Mouse (Mus musculus) heart, embryonic 12.5 days (tissue): ENCODE data around the gene Foxi1. TPM values are rescaled to one million over a fixed set of nuclear protein-coding genes. Genes with fewer than 3 reads are reported as not detected.

Experiments used
- ATAC-seq: fragments of 200-750 bp; cut with Nextera tagmentation; 2 replicates; pipeline ENCODE4 v1.8.0; 2017; ENCODE audit warnings: moderate TSS enrichment, moderate library complexity; ENCODE audit not compliant: insufficient number of reproducible peaks, low FRiP score
- H3K27ac ChIP-seq: fragments of 300-500 bp; sonication (generic); 2 replicates; pipeline ENCODE4 v1.5.1; 2016; ENCODE audit warnings: mild to moderate bottlenecking, moderate library complexity; ENCODE audit not compliant: poor library complexity, severe bottlenecking
- H3K27me3 ChIP-seq: fragments of 300-500 bp; sonication (generic); replicated peaks from 2 replicates; pipeline ENCODE4 v1.6.1; 2016; ENCODE audit warnings: mild to moderate bottlenecking, moderate library complexity
- H3K36me3 ChIP-seq: fragments of 300-500 bp; sonication (generic); 2 replicates; pipeline ENCODE4 v1.6.1; 2016; ENCODE audit warnings: mild to moderate bottlenecking, moderate library complexity
- H3K4me1 ChIP-seq: fragments of 300-500 bp; sonication (generic); replicated peaks from 2 replicates; pipeline ENCODE4 v1.6.1; 2016; ENCODE audit warnings: mild to moderate bottlenecking
- H3K4me2 ChIP-seq: fragments of 300-500 bp; sonication (generic); 2 replicates; pipeline ENCODE4 v1.6.1; 2016; ENCODE audit warnings: mild to moderate bottlenecking, moderate library complexity
- H3K4me3 ChIP-seq: fragments of 300-500 bp; sonication (generic); 2 replicates; pipeline ENCODE4 v1.5.1; 2016; ENCODE audit warnings: mild to moderate bottlenecking
- H3K9ac ChIP-seq: fragments of 300-500 bp; sonication (generic); 2 replicates; pipeline ENCODE4 v1.6.1; 2016; ENCODE audit warnings: mild to moderate bottlenecking, moderate library complexity
- H3K9me3 ChIP-seq: fragments of 300-500 bp; sonication (generic); replicated peaks from 2 replicates; pipeline ENCODE4 v1.6.1; 2016; ENCODE audit warnings: mild to moderate bottlenecking, moderate library complexity
- WGBS: fragments of 180-500 bp; shearing (Covaris S2); methylation state at CpG from one replicate; pipeline ENCODE4 v1.1.7; 2016; 5-methylcytosine and 5-hydroxymethylcytosine counted together
- polyA plus RNA-seq: library from polyadenylated mRNA; unstranded; fragments of >200 nt; fragmentation: Nextera tagmentation; extraction: Ambion mirVana; gene quantifications from 2 replicates; pipeline ENCODE4 v1.2.1, GENCODE M21; 2016

Foxi1 gene
- polyA plus RNA-seq, 1 experiment from 2014 or later = not detected

DNA sequence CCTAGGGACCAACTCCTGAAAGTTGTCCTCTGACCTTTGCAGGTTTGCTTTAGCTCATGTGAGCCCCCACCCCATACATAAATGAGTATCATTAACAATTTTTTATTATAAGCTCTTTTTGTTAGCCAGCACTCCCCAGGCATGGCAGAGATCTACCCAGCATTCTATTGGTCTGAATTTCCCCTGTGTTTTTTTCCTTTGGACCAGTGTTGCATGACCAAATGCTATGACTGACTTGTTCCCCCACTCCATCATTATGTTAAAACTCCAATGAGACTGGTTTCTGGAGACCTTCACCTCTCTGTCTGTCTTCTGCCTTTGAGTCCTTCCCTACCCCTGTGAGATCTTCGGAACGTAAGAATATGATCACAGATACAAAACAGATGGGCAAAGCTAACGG, 12.7 kb downstream of the Foxi1 start:
- Histone ChIP-seq H3K27me3 (no peaks in the 10 kb centered on the region), H3K9ac (no peak overlapping the region), H3K4me3 (no peak overlapping the region), H3K9me3 (no peaks in the 10 kb centered on the region), H3K27ac (no peak overlapping the region), H3K4me1 (peaks cover 7% of the 10 kb centered on the region; the same call in 1 of the 2 replicates), H3K36me3 (no peaks in the 10 kb centered on the region), H3K4me2 (no peak overlapping the region)
- ATAC-seq = no peak
- 76% methylated on average over 3 of the region's 3 CpGs for WGBS

DNA sequence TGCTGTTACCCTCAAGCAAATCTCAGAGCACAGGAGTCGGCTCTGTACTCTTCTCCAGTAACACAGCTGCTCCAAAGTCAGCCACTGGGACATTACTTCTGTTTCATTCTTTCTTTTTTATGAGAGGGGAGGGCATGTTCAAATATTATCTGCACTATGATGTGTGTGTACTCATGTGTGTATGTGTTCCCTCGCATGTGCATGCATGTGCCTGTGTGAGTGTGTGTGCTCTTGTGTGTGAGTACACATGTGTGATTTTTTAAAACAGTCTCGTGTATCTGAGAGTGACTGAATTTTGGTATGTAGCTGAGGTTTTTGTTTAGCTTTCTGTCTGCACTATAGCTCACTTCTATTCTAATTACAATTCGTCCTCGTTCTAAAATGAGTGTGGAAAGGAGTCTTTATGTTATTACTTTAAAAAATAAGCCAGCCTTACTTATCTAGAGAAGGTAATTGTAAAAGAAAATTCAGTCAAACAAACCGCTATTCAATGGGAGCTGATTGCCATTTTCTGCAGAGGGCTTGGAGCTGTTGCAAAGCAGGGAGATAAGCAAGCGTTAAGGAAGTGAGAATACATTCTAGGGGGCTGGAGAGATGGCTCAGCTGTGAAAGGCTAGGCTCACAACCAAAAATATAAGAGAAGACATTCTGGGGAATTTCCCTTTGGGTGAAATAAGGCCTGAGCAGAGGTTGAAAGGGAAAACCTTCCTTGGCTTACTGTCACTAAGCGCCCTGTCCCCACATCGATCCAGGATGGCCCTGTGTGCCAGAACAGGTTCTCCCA, 13.5 kb downstream of the Foxi1 start:
- no peak overlapping the region for H3K4me3 ChIP-seq
- no peaks in the 10 kb centered on the region for H3K27me3 ChIP-seq
- no peak overlapping the region for H3K9ac ChIP-seq
- ATAC-seq = no peak
- H3K36me3 ChIP-seq = no peaks in the 10 kb centered on the region
- no peak overlapping the region for H3K4me2 ChIP-seq
- WGBS = 42% methylated on average over 9 of the region's 9 CpGs
- no peaks in the 10 kb centered on the region for H3K9me3 ChIP-seq
- H3K4me1 ChIP-seq = peaks cover 7% of the 10 kb centered on the region; the same call in 1 of the 2 replicates
- H3K27ac ChIP-seq = no peak overlapping the region

DNA sequence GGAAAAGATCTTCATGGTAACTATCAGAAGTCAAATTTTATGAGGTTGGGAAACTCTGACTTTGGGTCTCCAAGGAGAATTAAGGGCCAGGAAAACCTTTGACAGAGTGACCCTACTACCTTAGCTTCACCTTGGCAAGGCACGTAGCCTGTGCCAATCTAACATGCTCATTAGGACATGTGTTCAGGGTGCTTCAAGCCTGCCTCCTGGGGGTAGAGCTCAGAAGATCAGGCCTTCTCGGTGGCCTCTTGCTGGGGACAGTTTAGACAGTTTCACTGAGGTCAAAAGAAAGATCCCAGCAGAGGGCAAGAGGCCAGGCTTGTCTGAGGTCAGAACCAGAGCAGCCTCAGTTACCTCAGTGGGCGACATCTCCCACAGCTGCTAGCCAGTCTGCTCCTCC, 14.2 kb downstream of the Foxi1 start:
- H3K36me3 ChIP-seq = no peaks in the 10 kb centered on the region
- 49% methylated on average over 3 of the region's 3 CpGs for WGBS
- H3K27ac ChIP-seq = no peak overlapping the region
- no peaks in the 10 kb centered on the region for H3K9me3 ChIP-seq
- peaks cover 7% of the 10 kb centered on the region; the same call in 1 of the 2 replicates for H3K4me1 ChIP-seq
- no peaks in the 10 kb centered on the region for H3K27me3 ChIP-seq
- H3K4me3 ChIP-seq = no peak overlapping the region
- H3K9ac ChIP-seq = no peak overlapping the region
- no peak for ATAC-seq
- H3K4me2 ChIP-seq = no peak overlapping the region

DNA sequence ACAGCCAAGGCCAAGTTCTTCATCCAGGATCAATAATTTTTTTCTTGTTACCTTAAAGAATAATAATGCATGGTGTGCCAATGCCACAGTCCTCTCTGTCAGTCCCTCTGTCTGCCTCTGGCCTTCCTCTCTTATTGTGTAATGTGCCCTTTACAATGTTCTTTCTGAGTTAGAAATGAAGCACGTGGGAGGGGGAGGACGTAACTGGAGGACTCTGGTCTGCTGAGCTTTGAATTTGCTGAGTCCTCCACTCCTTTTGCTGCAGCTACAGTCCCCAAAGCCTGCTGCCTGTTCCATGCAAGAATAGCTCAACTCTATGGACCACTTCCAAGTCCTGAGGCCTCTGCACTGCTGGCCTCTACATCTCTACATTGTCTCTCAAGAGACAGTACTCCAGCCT, 23.6 kb downstream of the Foxi1 start:
- Histone ChIP-seq H3K36me3 (no peaks in the 10 kb centered on the region), H3K9me3 (no peaks in the 10 kb centered on the region), H3K27ac (no peak overlapping the region), H3K9ac (no peak overlapping the region), H3K4me1 (peaks cover 12% of the 10 kb centered on the region), H3K4me3 (no peak overlapping the region), H3K4me2 (no peak overlapping the region), H3K27me3 (no peaks in the 10 kb centered on the region)
- ATAC-seq = no peak
- 75% methylated on average over 2 of the region's 2 CpGs for WGBS

DNA sequence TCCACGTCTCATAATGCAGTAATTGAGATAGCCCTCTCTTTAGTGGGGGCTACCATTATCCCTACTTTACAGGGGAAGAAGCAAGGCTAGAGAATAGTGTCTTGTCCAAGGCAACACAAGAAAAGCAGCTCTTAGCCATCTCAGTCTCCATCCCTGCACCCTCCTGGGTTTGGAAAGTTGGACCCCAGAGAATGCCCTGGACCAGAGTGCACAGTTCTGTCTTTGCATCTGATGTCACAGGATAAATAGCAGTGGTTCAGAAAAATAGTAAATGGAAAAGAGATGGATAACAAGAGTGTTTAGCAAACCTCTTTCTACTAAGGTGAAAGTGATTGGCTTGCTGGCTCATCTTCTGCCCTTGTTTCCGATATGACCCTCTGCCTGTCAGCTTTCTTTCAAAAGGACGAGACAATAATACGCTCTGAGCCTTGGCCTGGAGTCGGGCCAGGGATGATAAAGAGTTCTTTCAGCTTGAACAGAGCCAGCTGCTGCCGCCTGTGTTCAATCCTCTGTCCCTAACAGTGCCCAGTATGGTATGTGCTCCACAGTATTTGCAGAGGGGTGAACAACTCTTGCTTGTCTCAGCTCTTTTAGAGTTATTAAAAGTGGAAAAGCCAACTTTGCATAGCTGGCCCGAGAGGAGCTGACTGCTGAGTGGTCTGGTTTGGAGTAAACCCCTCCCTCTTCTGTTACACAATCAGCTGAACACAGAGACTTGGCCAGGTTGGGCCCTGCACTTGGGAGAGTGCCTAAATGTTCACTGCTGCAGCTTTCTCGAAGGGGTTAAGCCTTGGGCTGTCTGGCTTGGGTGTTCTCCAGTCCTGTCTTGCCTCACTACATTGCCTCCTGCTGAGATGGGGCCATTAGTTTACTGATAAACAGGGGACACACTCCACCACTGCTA, 26.4 kb downstream of the Foxi1 start:
- H3K27ac ChIP-seq = peak overlapping the region; percentile 51
- peaks cover 12% of the 10 kb centered on the region for H3K4me1 ChIP-seq
- H3K27me3 ChIP-seq = no peaks in the 10 kb centered on the region
- peak; percentile 45; the same call in 1 of the 2 replicates for ATAC-seq
- WGBS = 27% methylated on average over 8 of the region's 8 CpGs
- no peak overlapping the region for H3K9ac ChIP-seq
- H3K9me3 ChIP-seq = no peaks in the 10 kb centered on the region
- H3K4me2 ChIP-seq = no peak overlapping the region
- H3K4me3 ChIP-seq = no peak overlapping the region
- no peaks in the 10 kb centered on the region for H3K36me3 ChIP-seq

DNA sequence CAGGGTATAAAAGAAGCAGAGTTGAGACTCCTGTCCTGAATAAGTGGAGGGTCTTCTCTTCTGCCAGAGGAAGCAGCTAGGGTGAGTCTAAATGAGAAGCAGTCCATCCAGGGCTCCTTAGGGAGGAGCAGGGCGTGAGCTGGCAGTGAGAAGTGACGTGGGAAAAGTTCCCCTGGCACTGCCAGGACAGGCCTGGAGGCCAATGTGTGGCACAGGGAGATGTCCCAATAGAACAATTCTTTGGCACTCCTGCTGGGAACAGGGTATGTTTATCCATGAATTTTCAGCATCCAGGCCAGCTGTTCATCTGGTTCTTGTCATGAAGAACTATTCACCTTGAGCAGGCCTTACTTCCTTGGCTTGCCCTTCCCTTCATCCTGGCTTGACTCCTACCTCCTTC, 29.1 kb downstream of the Foxi1 start:
- Histone ChIP-seq H3K4me2 (no peak overlapping the region), H3K4me3 (no peak overlapping the region), H3K36me3 (no peaks in the 10 kb centered on the region), H3K27ac (no peak overlapping the region), H3K4me1 (peaks cover 19% of the 10 kb centered on the region), H3K27me3 (no peaks in the 10 kb centered on the region), H3K9ac (no peak overlapping the region), H3K9me3 (no peaks in the 10 kb centered on the region)
- 76% methylated on average over 2 of the region's 2 CpGs for WGBS
- no peak for ATAC-seq

DNA sequence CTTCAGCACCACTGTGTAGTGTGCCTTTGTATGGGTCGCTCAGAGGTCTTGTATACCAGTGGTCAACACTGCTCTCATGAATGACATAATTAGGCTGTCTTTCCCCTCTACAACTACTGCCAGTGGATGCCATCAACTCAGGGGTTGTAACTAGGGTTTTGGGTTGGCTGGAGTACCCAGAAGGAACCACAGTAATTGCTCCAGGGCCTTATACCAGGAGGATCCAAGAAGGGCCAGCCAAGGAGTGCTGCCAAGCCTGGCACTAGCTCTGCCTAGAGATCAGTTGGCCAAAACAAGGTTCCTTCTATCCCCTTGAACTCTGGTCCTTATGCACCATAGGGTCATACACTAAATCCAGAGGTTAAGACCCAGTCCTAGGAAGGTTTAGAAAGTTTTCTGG, 31.5 kb downstream of the Foxi1 start:
- H3K9ac ChIP-seq = no peak overlapping the region
- no peak overlapping the region for H3K27ac ChIP-seq
- H3K4me1 ChIP-seq = peaks cover 10% of the 10 kb centered on the region
- no peaks in the 10 kb centered on the region for H3K27me3 ChIP-seq
- H3K4me3 ChIP-seq = no peak overlapping the region
- no peak for ATAC-seq
- no peak overlapping the region for H3K4me2 ChIP-seq
- H3K36me3 ChIP-seq = no peaks in the 10 kb centered on the region
- no peaks in the 10 kb centered on the region for H3K9me3 ChIP-seq
- 78% methylated on average over 1 of the region's 1 CpGs for WGBS

DNA sequence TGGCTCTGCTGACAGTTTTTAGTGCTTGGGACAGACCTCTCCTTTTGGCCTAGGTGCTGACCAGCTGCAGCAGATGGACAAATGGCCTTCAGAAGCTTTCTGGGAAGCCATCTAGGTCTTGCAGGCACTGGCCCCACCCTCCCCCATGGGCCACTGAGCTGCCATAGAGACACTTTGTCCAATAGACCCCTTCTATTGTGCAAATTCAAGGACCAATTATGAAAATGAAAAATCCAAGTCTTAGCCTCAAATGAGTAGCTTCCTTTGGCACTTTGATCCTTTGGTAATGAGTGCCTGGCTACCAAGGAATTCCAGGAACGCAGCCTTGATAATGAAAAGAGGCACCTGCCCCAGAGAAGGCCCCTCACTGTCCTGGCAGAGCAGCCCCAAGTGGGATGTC, 36.7 kb downstream of the Foxi1 start:
- H3K9ac ChIP-seq = no peak overlapping the region
- no peaks in the 10 kb centered on the region for H3K27me3 ChIP-seq
- WGBS = 83% methylated on average over 1 of the region's 1 CpGs
- no peaks in the 10 kb centered on the region for H3K36me3 ChIP-seq
- H3K4me1 ChIP-seq = peaks cover 19% of the 10 kb centered on the region
- ATAC-seq = no peak
- H3K27ac ChIP-seq = no peak overlapping the region
- H3K9me3 ChIP-seq = no peaks in the 10 kb centered on the region
- H3K4me2 ChIP-seq = no peak overlapping the region
- no peak overlapping the region for H3K4me3 ChIP-seq

DNA sequence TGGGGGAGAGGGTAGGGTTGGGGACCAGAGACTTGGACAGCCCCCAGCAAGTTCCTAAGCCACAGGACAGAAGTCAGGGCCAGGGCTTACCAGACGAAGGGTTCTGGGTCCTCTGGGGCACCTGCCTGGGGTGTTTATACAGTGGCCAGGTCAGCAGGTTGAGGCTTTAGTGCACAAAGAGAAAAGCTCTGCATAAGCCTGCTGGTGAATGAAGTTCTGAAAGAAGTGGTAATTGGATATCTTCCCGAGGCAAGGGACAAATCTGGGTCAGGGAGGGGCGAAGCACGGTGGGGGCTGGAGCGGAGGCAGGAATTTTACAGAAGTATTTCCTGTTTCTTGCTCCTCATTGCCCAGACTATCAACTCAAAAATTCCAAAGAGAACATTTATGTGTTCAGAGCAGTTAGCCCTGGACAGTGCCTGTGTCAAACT, 38.4 kb downstream of the Foxi1 start:
- WGBS = 27% methylated on average over 5 of the region's 5 CpGs
- Histone ChIP-seq H3K27ac (no peak overlapping the region), H3K27me3 (no peaks in the 10 kb centered on the region), H3K9ac (no peak overlapping the region), H3K4me2 (no peak overlapping the region), H3K36me3 (no peaks in the 10 kb centered on the region), H3K4me1 (peaks cover 19% of the 10 kb centered on the region), H3K4me3 (no peak overlapping the region), H3K9me3 (no peaks in the 10 kb centered on the region)
- 0 out of 2 replicates have a peak, but pooled peaks have one; percentile 6 for ATAC-seq

DNA sequence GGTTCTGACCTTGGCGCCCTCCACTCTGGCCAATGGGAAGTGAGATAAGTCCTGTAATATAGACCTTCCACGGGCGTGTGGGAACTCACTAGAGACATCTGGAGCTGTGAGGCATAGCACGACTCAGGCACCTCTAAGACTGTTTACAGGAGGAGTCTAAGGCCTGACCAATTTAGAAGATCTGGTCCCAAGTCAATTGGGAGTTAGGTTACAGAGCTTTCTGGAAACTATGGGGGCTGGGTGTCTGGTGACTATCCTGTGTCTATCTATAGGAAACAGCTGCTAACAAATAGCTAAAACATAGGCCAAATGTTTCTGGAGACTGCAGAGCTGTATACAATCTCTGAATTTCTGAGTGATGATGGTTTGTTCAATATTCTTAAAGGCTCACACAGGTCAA, 41.5 kb downstream of the Foxi1 start:
- H3K4me3 ChIP-seq = no peak overlapping the region
- 63% methylated on average over 4 of the region's 4 CpGs for WGBS
- no peak overlapping the region for H3K4me2 ChIP-seq

DNA sequence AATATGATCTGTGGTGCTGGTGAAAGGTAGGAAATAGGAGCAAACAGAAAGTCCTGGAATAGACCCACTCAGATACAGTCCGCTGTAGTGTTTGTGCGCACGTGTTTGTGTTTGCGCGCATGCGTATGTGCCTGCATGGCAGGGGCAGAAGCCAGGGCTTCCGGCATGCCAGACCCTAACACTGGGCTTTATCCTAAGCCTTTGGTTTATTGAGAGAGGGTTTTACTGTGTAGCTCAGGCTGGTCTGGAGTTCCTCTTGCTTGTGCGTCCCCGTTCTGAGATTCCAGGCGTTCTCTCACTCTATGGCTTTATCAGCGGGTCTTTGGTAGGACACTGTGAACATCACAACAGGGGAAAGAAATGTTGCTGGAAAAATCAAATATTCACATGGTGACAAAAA, 42.6 kb downstream of the Foxi1 start:
- ATAC-seq = no peak
- H3K36me3 ChIP-seq = no peaks in the 10 kb centered on the region
- H3K4me2 ChIP-seq = no peak overlapping the region
- no peak overlapping the region for H3K27ac ChIP-seq
- 0 out of 2 replicates have a peak, but pooled peaks cover 5% of the 10 kb centered on the region for H3K9me3 ChIP-seq
- 94% methylated on average over 11 of the region's 11 CpGs for WGBS
- H3K4me1 ChIP-seq = peaks cover 12% of the 10 kb centered on the region
- no peak overlapping the region for H3K4me3 ChIP-seq
- no peaks in the 10 kb centered on the region for H3K27me3 ChIP-seq
- H3K9ac ChIP-seq = no peak overlapping the region

More for the DNA sequence above, 41.5 kb downstream of the Foxi1 start:
- Histone ChIP-seq H3K4me1 (peaks cover 12% of the 10 kb centered on the region), H3K36me3 (no peaks in the 10 kb centered on the region), H3K9me3 (0 out of 2 replicates have a peak, but pooled peaks cover 4% of the 10 kb centered on the region), H3K27me3 (no peaks in the 10 kb centered on the region), H3K27ac (no peak overlapping the region), H3K9ac (no peak overlapping the region)
- no peak for ATAC-seq
